Mouse (Mus musculus) right cerebral cortex, postnatal 4 days (tissue): Measurements from ENCODE around the gene Rars2.

Experiments
- DNase-seq: peaks from one replicate; pipeline ENCODE4 v3.0.0-alpha.2; 2022

Gene Rars2

DNA sequence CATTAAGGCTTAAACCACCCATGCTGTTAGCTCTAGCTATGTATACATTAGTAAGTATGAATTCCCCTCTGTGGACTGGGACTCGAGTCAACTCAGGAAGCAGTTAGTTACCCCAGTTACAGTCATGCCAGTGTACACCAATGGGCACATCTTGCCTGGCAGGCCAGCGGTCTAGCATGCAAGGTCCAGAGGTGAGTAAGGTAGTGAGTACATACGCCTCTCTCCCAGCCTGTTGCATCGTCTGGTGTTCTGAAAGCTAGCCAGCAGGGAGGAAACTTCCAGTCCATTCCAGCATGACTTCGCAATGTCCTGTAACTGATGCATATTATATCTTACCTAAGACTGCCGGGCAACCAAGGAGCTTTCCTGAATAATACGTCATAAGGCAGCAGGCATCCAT, 38.4 kb downstream of the Rars2 start:
- DNase-seq: no peak

DNA sequence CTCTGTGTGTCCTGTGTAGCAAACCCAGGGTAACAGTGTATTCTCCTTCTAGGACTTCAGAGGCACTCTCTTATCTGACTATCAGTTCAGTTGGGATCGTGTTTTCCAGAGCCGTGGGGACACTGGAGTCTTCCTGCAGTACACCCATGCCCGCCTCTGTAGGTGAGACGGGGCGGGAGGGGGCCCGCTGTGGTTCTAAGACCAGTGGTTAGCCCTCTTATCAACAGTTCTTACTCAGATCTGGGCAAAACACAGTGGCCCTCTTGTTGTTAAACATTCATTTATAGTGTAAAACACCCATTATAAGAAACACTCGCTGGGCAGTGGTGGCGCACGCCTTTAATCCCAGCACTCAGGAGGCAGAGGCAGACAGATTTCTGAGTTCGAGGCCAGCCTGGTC, 41.3 kb downstream of the Rars2 start:
- no peak for DNase-seq

DNA sequence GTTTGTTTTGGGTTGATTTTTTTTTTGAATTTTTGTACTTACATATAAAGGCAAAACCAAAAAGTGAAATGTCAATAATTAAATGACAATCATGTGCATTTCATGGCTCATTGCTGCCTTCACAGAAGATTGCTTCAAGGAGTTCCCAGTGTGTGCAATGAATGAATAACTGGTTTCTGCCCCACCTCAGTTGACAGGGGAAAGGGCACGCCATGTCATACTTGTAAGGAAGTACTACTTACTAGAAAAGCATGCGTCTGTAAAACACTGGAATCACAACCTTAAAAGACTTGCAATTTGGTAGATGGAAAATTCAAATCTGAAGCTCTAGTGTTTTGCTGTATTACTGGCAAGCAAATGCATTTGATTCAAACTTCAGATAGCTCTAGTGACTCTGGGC, 44.3 kb downstream of the Rars2 start:
- DNase-seq: no peak

DNA sequence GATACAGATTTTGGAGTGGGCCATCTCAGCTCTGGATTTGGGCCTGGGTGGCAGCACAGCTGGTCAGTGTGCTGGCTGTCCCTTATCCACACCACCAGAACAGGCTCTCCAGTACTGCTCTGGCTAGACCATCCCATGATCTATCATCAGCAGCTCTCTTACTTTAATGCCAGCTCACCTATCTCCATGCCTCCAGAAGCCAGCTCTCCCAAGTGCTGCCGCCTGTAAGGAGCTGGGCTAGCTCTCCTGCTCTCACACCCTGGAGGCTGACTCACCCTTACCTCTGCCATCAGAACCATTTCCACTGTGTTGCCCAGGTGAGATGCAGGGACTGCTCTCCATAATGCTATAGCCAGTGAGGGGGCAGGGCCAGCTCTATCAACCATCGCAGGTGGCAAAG, 46.8 kb downstream of the Rars2 start:
- no peak for DNase-seq

DNA sequence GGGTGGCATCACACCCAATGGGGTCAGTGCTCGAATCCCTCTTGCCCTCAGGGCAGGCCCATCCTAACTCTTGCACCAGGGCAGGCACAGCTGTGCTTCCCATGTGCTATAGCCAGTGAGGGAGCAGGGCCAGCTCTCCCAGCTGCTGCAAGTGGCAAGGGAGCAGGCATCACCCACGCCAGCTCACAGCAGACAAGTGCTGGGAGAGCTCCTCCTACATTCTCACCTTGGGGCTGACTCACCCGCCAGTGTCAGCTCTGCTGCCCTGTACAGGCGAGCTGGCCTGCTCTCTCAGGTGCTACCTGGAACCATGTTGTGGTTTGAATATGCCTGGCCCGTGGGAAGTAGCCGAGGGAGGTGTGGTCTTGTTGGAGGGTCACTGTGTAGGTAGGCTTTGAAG, 47.2 kb downstream of the Rars2 start:
- DNase-seq: no peak

DNA sequence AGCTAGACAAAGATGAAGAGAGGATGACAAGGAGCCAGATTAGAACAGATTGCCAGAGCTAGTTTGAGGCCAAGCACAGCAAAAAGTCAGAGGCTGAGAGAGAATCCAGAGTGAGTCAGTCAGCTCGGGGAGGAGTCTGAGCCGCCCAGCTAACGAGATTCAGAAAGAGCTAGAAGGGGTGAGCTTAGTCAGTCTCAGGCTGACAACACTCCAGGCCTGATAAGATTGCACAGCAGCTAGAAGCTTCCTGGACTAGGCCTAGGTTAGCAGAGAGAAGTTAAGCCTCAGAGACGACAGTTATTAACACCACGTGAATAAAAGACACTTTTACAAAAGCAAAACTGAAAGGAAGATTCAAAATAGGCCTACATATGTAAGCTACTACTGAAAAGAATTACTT, 53.2 kb downstream of the Rars2 start:
- no peak for DNase-seq

DNA sequence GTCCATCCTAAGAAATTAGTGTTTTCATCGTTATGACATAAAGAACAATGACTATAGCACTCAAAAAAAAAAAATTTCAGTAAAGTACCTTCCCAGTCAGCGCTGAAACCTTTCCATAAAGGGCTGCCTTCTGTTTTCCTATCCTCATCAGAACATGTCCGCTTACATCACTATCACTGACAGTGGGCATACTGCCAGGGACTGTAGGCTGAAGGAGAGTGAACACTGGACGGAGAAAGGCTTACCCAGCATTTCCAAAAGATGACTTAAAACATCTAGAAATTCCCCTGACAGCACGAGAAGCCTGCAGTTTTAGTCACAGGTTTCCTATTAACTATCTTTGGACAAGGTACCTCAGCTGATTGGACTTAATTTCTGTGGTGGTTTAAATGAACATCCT, 59.0 kb downstream of the Rars2 start:
- no peak for DNase-seq

DNA sequence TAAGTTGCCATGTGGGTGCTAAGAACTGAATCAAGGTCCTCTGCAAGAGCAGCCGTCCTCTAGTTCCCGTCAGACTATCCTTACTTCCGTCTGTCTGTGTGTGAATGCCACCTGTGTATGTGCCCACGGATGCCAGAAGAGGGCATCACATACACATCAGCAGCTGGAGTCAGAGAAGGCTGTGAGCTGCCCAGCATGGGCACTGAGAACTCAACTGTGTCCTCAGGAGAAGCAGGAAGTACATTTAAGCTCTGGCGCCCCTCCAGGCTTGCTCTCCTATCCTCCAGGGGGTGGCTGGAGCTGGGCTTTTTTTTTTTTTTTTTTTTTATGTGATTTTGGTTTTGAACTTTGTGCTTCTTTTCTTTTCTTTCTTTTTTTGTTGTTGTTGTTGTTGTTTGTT, 65.8 kb downstream of the Rars2 start:
- DNase-seq: no peak

DNA sequence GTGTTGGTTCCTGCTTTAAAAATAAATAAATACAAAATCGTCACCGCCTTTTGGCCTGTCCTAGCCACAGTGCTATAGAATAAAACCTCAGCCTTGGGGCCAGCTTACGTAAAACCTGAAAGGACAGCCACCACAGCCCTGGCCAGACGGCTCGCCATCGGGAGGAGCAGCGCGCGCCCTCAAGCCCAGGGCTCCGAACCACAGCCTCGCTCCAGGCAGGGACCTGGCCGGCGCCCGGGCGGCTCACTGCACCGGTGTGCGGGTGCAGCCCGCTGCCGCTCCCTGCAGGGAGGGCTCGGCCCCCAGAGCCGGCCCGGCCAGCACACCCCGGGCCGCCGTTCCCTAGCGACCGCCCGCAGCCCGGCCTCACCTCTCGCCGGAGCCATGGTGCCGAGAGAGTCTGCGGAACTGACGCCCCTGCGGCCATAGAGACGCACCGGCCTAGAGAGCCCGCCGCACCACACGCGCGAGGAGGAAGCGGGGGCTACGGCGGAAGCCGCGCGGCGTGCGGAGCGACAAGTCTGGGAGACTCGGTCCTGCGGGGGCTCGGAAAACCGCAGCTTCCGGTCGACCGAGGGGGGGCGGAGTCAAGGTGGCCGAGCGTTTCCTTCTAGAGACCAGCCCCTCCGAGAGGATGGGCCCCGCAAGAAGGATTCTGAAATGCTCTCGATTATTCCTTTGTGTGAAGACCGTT, 72.3 kb downstream of the Rars2 start, which contains the start of gene Slc35a1:
Gene Slc35a1 (minus strand): TSS at position 565 of the 694 bp plus-strand sequence.
- DNase-seq: peak; percentile 92

DNA sequence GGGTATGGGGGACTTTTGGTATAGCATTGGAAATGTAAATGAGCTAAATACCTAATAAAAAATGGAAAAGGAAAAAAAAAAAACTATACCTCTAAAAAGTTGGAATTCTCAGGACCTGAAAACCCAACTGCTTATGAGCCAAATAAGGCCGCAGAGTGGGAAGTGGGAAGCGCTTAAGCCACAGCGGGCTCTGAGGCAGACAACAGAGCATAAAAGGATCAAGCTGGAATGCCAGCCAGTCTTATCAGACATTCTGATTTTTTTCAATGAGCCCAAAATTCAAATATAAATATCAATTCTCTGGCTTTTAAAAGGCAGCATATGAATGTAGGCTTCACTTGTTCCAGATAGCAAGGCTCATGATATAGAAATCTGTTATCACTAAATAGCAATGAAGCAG, 73.3 kb downstream of the Rars2 start:
- DNase-seq: no peak

DNA sequence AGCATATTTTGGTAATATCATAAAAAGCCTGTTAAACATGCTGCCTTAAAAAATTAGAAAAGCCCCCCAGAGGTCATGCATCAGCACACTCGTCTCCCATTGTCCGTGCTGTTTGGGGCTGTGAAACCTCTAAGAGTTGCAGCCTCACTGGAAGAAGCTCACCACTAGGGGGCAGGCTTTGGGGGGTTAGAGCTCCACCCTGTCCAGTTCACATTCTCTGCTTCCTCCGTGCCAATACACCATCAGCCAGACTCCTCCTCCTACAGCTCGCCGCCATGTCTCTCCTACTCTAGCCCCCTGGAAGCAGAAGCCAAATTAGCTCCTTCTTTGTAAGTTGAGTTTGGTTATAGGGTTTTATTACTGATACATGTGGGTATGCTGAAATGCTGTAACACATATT, 86.8 kb downstream of the Rars2 start:
- peak; percentile 51 for DNase-seq

DNA sequence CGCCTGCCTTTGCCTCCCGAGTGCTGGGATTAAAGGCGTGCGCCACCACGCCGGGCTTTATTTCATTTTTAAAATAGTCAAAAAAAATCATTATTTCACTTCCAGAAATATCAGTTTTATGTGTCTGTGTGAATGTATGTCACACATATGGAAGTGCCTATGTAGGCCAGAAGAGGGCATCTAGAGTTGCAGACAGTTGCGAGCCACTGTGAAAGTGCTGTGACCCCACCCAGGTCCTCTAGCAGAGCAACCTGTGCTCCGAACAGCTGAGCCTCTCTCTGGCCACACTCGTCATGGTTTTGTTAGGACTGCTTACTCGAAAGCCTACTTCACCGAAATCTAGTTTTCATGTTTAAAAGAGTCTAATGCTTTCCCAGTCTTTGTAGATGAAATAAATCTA, 87.5 kb downstream of the Rars2 start:
- DNase-seq: no peak

DNA sequence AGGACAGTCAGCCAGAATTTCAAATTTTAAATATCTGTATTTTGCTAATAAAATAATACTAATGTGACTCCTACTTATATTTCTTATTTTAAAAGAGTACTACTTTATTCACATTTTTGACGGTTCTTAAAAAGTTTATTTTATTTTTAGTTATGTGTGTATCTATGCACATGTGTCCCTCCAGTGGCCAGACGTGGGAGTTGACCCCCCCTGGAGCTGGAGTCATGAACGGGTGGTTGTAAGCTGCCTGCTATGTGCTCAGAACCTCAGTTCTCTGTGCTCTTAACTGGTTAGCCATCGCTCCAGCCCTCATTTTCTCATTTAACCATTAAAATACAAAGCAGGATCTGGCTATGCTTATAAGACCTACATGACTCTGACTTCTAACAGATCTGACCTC, 88.3 kb downstream of the Rars2 start:
- no peak for DNase-seq

DNA sequence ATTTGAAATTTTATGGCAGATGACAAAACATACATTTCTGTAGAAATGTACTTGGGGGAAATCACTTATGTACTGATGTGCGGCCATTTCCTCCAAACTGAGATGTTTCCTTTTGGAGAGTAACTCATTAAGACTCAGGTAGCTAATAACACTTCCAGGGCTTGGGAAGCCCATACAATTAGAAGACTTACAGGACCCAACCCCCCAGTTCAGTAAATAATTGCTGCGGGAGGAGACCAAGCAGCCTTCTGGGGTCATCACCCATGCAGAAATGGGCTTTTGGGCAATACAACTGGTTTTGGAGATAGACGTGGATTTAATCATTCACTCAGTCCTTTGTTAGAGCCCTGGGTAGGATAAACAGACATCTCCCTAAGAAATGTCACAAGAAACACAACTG, 92.5 kb downstream of the Rars2 start:
- no peak for DNase-seq

DNA sequence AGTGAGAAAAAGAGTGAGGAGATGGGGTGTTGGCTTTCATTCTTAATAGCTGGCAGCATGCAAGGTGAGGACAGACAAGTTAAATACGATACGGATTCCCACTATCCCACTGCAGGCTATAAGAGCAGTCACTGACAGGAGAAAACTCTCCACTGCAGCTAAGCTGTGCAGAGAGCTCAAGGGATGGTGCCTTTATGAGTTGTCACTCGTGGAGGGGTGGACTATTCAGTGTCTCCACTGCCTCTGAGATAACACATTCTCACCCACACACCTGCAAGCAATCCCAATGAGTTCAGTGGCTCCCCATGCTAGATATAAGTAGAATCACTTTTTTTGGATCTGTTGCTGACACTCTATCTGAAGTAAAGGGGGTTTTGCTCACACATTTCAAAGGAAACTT, 93.4 kb downstream of the Rars2 start:
- DNase-seq: no peak
